Mouse (Mus musculus) heart, adult 2 months (tissue): ENCODE results near the gene Frmd8.

ENCODE experiments used
- CTCF ChIP-seq: fragments of 200-600 bp; IDR thresholded peaks from 2 replicates; pipeline ENCODE4 v1.8.1; 2022; ENCODE audit warnings: antibody characterized with exemption, mild to moderate bottlenecking, moderate library complexity
- EP300 ChIP-seq: fragments of 200-500 bp; IDR thresholded peaks from 2 replicates; pipeline ENCODE4 v1.6.1; 2011; ENCODE audit warnings: low read depth, low read length, control low read depth; ENCODE audit not compliant: insufficient read depth
- POLR2A ChIP-seq: fragments of 200-500 bp; IDR thresholded peaks from 2 replicates; pipeline ENCODE4 v1.6.1; 2011; ENCODE audit warnings: mild to moderate bottlenecking, low read depth, low read length, control low read depth; ENCODE audit not compliant: insufficient read depth

GRCm38 (mm10) chr19:5872528-5872927, 2.5 kb downstream of the Frmd8 start:
- no peak for TF ChIP-seq POLR2A
- no peak for TF ChIP-seq CTCF
- no peak for TF ChIP-seq EP300
